Mouse (Mus musculus): ENCODE measurements around the gene Meig1.

- TF ChIP-seq CTCF (IDR thresholded peaks at IDR 0.05; ENCODE audit: control insufficient read depth, insufficient read depth, insufficient read length) (no peak), MYOG (IDR thresholded peaks at IDR 0.05; ENCODE audit: control insufficient read depth, extremely low read depth, insufficient read length) (no peak), CEBPB (IDR thresholded peaks at IDR 0.05; ENCODE audit: low read depth) (no peak), MAX (IDR thresholded peaks at IDR 0.05) (no peak), USF1 (IDR thresholded peaks at IDR 0.05; ENCODE audit: low read depth) (no peak), MYOD1 (IDR thresholded peaks at IDR 0.05; ENCODE audit: control insufficient read depth, insufficient read length, low read depth) (no peak)
Measured at GRCm38 (mm10) chr2:3445984-3446383, 23.5 kb upstream of the Meig1 start.

Measured in C2C12 (cell line).